Mouse (Mus musculus) E14TG2a.4 (cell line): ENCODE measurements around the gene Sbk2.

Experiments
- CTCF ChIP-seq: conservative IDR thresholded peaks from 2 replicates; pipeline ENCODE4 v1.5.1; 2014; ENCODE audit warnings: low read length
- NANOG ChIP-seq: IDR thresholded peaks from 2 replicates; pipeline ENCODE4 v1.6.1; 2014; ENCODE audit warnings: borderline replicate concordance, low read length, mixed read lengths
- POU5F1 ChIP-seq: IDR thresholded peaks from 2 replicates; pipeline ENCODE4 v1.6.1; 2014; ENCODE audit warnings: low read length, borderline replicate concordance

- no peak for TF ChIP-seq CTCF
- no peak for TF ChIP-seq POU5F1
- no peak for TF ChIP-seq NANOG
These were observed 42.3 kb downstream of the Sbk2 start, which contains the start of gene Nat14 for GRCm38 (mm10) chr7:4921824-4922482.
